Mouse (Mus musculus) T-cell, adult 2 months (primary cell): ENCODE results near the gene Pdia4.
A peak's percentile ranks its signal among the peaks of the same experiment; 100 is the strongest.
"Not testable (repeated sequence)": the region's sequence is repeated elsewhere in the genome, so short reads cannot be mapped to it uniquely, and the experiment has no call there.

Experiments
- DNase-seq: peaks from one replicate; pipeline ENCODE4 v3.0.0; 2022; ENCODE audit warnings: low spot score

The Pdia4 gene

DNA sequence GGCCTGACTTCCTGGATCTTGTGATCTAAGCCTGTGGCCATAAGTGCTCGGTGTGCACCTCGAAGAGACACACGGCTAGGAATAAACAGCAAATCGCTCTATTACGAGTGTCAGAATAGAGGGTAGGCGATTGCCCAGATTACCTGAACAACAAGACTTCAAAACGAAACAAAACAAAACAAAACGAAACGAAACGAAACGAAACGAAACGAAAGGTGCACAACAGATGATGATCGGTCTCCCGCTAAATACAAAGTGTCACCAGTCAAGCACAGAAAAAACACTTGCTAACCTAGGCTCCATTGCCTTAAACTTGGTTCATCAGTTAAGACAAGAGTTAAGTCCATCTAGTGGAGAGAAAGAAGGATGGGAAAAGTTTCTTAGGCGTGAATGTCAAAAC lies 53.8 kb downstream of the Pdia4 start:
- not testable (repeated sequence) for DNase-seq

GRCm38 (mm10) chr6:47757849-47758248 lies 55.4 kb downstream of the Pdia4 start:
- peak; percentile 92 for DNase-seq

DNA sequence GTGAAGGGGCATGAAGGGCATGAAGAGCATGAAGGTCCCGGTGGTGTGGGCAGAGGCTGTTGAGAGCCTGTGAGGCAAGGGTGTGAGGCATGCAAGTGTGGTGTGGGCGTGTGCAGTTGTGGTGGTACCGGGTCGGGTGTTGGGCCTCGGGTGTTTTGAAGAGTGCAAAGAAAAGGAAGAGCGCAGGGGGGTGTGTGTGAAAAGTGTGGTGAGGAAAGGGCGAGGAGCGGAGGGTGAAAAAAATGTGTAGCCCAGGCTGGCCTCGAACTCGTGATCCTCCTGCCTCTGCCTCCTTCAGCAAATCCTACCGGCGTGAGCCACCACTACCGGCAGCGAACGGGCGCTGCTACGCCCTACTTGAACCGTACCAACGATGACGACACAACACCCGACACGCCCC lies 55.8 kb downstream of the Pdia4 start:
- DNase-seq, result not testable (repeated sequence)

- DNase-seq, result peak; percentile 31
Measured at GRCm38 (mm10) chr6:47753144-47753543, 60.1 kb downstream of the Pdia4 start.

- peak; percentile 88 for DNase-seq
Measured at GRCm38 (mm10) chr6:47748306-47748705, 64.9 kb downstream of the Pdia4 start.

DNA sequence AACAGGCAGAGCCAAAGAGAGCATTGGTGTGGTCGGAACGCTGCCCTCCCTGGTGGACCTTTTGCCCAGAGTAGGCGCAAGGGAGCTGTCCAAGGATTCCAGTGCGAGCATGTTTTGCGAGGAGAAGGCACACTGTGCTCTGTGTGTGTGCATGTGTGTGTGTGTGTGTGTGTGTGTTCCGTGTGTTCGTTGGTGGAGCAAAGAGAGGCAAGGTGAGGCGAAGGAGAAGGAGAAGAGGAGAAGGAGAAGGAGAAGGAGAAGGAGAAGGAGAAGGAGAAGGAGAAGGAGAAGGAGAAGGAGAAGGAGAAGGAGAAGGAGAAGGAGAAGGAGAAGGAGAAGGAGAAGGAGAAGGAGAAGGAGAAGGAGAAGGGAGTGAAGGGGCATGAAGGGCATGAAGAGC lies 65.3 kb downstream of the Pdia4 start:
- DNase-seq, result not testable (repeated sequence)
